Mouse (Mus musculus): ENCODE results near the gene Gm27027. TPM values are rescaled to one million over a fixed set of nuclear protein-coding genes. Genes with fewer than 3 reads are reported as not detected.
A peak's percentile ranks its signal among the peaks of the same experiment; 100 is the strongest.

Gm27027 gene
- polyA plus RNA-seq (2012; rRNA removed), result not detected in 2 replicates

GRCm38 (mm10) chr2:93996254-93996653 is at the start of gene Gm27027:
Gene Gm27027 (minus strand): TSS chr2:93996354.
- DNase-seq (ENCODE audit: low spot score), result no peak

DNA sequence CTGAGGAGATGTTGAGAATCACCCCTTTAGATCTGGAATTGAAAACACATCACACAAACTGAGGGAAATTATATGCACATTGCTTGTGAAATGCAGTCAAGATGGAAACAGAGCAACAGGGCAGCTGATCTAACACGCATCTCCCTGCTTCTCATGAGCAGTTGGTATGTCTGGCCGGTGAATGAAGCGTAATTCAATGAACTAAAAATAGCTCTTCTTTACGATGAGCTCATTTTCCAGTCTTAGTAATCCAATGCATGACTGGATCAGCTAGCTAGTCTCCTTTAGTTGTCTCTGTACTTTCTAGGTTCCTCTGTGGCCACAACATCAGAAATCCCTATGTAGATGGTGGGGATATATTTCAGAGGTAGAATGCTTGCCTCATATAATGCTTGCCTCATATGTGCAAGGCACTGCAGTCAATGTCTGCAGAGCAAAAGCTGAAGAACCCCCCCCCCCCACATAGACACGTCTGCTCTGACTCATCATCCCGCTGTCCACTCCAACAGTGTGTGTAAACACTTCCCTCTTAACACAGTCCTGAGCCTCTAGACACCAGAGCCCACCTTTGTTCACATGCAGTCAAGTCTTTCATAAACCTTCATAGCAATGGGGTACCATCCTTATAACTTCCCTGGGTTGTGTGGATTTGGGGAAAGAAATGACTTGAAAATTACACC is 49.4 kb upstream of the Gm27027 start:
- no peak for DNase-seq (ENCODE audit: low spot score)

GRCm38 (mm10) chr2:94044174-94044573 is 48.0 kb upstream of the Gm27027 start:
- no peak for DNase-seq (ENCODE audit: low spot score)

DNA sequence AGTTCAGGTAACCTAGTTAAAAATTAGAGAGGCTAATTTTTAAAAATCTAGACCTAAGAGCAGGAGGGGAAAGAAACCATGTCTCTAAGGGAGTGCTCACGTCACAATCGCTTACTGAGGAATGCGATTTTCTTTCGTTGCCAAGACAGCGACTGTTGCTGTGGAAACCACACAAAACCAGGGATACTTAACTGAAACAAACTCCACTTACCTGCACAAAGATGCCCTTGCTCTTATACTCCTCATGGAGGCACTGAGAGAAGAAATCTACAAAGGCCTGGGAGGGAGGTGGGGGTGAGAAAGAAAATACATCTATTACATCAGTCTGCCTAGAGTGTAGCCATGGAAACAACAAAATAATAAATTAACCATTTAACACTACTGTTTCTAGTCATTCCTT is 47.5 kb upstream of the Gm27027 start:
- no peak for DNase-seq (ENCODE audit: low spot score)

DNA sequence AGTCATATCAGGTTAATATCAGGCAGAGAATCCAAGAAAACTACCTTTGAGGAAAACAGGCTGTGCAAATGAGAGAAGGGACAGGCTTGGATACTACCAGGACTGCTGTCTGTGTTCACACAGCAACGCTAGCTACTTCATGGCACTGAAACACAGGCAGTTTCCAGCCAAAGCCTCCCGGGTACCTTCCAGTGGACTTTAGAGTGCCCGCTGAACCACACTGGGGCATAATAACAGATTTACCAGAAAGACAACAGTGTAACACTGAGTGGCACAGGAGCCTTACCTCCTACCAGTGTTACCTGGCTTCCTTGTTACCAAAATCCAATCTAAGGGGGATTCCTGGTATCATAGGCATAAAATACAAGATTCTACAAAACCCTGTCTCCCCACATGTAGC is 46.3 kb upstream of the Gm27027 start:
- DNase-seq (ENCODE audit: low spot score), result no peak

- no peak for DNase-seq (ENCODE audit: low spot score)
Measured at GRCm38 (mm10) chr2:94040391-94041125, 44.4 kb upstream of the Gm27027 start.

GRCm38 (mm10) chr2:94035428-94036331 is 39.5 kb upstream of the Gm27027 start:
- DNase-seq (ENCODE audit: low spot score), result peak; percentile 30

- no peak for DNase-seq (ENCODE audit: low spot score)
Measured at GRCm38 (mm10) chr2:94030602-94031001, 34.4 kb upstream of the Gm27027 start.

DNA sequence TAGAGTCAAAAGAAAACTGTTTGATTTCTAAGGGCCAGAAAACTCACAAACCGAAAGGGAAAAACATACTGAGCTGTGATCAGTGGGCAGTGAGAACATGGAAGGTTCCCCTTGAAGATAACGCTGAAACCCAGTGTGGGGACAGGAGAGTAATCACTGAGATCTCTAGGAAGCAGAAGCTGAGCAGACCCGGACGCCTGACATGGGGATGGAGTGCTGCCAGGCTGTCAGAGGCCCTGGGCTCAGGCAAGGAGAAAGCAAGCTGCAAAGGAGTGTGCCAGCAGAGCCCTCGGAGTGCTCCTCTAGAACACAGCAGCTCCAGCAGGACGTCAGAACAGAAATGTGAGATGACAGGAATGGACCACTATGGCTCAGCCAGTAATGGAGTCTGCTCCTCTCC is 28.5 kb upstream of the Gm27027 start:
- no peak for DNase-seq (ENCODE audit: low spot score)

- peak; percentile 86 for DNase-seq (ENCODE audit: low spot score)
Measured at GRCm38 (mm10) chr2:94010335-94011291, 14.5 kb upstream of the Gm27027 start, which contains the start of gene Alkbh3. Gene Alkbh3 (minus strand): TSS chr2:94010807.

DNA sequence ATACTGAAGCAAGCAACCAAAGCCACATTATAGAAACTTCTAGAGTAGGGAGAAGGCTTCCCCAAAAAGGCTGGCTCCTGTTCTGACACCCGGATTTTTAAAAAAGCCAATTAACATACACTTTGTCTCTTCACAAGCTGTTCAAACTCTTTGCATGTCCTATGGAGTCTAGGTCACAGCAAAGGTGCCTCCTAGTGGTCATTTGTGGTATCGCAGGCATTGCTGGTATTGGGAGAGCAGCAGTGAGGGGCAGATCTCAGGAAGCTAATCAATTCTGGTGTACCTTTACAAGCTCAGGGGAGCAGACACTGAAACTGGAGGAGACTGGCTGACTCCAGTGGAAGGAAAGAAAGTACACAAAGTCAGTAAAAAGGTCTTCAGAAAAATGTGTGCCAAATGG is 6.2 kb upstream of the Gm27027 start:
- DNase-seq (ENCODE audit: low spot score), result peak; percentile 72

DNA sequence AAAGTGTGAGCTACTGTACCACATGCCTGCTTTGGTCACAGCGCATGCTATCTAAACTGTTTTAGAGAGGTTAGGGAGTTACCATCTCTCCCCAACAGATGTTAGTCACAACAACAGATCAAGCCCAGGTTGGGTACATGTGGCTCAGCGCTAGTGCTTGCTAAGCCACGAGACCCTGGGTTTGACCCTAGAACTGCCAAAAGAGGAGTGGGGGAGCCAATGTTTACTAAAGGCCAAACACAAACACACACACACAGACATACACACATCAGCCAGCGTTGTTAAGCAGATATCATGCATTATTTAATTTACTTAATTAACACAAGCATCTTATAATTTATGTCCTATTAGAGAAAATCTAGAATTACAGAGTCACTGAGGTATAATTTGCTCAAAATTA is 5.8 kb upstream of the Gm27027 start:
- DNase-seq (ENCODE audit: low spot score), result no peak

GRCm38 (mm10) chr2:94001411-94001810 is 5.3 kb upstream of the Gm27027 start:
- DNase-seq (ENCODE audit: low spot score), result no peak

- no peak for DNase-seq (ENCODE audit: low spot score)
Measured at GRCm38 (mm10) chr2:93992810-93993209, 3.3 kb downstream of the Gm27027 start.

DNA sequence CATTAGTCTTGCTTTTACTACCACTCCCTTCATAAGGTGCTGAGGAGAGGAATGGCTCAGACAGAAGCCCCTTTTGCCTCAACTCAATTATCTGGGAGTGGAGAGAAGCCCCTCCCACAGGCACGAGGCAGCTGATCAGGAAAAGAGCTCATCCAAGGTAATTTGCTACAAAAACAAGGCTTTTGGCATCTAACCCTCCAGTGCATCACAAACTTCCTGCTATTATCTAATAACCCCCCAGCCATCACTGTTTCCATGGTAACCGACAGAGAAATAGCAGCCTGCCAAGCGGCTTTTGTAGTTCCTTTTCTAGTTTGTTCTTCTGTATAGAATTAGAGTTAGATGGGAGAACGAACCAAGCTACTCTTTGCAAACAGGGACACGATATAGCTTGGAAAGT is 3.9 kb downstream of the Gm27027 start:
- DNase-seq (ENCODE audit: low spot score), result no peak

GRCm38 (mm10) chr2:93991336-93991735 is 4.8 kb downstream of the Gm27027 start:
- DNase-seq (ENCODE audit: low spot score), result no peak

- DNase-seq (ENCODE audit: low spot score), result no peak
Measured at GRCm38 (mm10) chr2:93988440-93988839, 7.7 kb downstream of the Gm27027 start.

DNA sequence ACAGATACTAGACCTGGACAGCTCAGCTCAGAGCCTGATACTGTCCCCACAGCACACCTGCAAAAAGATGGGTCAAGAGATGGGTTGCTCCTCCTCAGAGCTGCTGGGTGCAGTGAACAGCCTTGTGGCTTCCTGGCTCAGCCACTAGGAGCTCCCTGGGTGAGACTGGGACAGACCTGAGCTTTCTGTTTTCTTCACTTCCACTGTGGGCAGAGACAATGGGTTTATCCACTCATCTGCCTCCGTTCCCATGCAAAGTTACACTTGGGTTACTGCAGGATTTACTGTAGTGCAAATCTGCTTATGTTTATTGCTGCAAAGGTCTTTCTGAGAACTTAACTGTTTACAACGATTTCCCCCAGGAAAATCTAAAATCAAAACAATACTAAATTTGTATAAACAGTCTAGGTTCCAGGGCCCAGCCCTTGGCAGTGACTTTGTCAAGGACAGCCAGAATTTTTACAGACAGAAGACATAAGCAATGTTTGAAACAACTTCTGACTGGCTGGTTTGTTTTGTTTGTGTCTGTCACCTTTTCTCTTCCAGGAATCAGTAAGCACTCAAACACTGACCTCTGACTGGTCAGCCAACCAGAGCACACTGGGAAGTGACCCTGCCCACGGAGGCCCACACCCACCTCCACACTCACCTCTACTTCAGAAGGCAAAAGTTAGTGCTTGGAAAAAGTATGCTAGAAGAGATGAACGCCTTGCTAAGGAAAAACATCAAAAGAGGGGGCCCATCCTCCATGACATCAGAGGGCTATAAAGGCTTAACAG is 13.5 kb downstream of the Gm27027 start:
- DNase-seq (ENCODE audit: low spot score), result no peak

DNA sequence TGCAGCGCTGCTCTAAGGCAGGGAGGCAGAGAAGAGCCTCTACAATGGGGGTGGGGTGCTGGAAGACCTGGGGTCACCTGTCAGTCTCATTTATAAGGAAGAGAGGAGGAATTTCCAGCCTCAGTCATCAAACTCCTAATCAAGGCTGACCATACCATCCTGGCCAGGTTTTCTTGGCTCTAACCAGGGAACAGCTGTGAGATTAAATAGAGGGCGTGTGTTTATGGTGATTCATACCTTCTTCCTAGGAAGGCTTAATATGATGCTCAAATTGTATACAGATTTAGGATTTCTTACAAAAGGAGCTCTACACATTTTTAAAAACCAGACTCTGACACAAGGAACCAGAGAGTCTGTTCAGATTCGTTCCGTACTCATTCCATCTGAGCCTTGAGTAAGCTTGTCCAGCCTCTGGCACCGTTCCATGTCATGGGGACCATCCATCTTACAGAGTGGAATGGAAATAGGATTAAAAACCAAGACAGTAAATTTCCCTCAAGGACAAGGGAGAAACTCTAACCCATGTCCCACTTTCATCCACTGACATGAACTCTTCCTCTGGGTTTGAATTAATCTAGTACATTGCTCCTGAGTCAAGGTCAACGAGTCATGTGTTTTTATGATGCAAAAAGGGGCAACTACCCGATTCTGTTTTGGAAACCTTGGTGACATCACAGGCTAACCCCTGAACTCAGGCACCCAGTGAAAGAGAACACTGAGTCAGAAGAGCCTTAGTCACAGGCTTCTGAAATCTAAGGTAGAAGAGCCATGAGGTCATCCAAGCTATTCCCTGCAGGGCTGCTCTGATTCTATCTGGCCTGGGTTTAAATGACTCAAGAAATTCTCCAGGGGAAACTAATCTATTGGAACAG is 16.7 kb downstream of the Gm27027 start:
- DNase-seq (ENCODE audit: low spot score), result no peak
